Mouse (Mus musculus): Measurements from ENCODE around the gene Limch1. TPM values are rescaled to one million over a fixed set of nuclear protein-coding genes. Genes with fewer than 3 reads are reported as not detected.
A peak's percentile ranks its signal among the peaks of the same experiment; 100 is the strongest.

Limch1 gene
- total RNA-seq, 2 experiments from 2014 or later: 121 to 127 TPM

DNA sequence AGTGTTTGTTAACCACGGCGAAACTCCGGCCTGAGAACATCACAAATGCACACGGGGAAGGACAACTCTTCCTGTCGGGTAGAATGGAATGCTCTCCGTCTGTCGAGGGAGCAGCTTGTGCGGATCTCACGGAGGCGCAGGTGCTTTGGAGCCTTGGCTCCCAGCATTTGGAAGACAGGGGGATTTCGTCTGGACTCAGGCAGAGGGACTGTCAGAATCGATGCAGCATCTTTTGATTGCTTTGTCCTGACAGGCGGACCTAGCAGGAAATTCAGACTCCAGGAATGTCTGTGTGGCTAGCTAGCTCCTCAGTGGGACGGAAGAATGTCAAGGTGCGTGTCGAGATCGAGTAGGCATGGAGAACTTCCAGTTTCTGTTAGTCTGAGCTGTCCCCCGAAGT lies 71.1 kb downstream of the Limch1 start:
- intact Hi-C loops (cut with DNase I): no loop called here
- no peak for DNase-seq (ENCODE audit: extremely low spot score in 1 of 2, low spot score in 2 of 2)
- no peak for TF ChIP-seq CTCF (IDR thresholded peaks at IDR 0.05)
- no peak overlapping the region for H3K4me3 ChIP-seq
- no peak overlapping the region for H3K27ac ChIP-seq

DNA sequence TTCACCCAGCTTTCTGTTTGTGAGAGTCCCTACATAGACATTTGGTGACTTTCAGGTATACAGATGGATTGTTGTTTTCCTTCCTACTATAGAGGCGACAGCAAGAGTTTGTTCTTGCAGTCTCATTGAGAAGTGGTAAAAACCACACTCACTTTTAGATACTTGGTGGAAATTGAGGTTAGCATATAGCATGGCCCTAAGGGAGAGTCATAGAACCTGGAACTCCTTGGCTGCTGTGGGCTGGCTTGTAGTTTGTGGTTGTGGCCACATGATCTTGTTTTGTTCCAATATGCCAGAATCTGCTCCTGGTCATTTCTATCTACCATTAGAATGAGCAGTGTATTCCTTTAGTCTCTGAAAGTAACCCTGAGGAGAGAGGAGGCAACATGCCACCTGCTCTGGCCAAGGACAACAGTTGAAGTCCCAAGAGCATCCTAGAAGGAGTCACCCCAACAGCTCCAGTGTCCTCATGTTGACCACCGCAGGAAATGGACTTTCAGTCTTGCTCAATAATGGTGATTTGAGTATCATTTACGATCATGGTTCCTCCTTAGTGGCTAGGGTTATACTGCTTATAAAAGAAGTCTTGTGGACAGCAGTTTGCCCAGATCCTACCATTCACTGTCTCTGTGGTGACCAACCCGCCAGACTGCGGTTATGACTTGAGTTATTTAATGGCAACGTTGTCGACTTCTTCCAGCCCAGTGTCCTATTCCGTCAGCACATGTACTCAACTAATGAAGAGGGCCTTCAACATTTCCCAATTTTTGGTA lies 71.7 kb downstream of the Limch1 start:
- H3K4me3 ChIP-seq: no peak overlapping the region
- H3K27ac ChIP-seq: no peak overlapping the region
- TF ChIP-seq CTCF (IDR thresholded peaks at IDR 0.05): no peak
- intact Hi-C loops (cut with DNase I): no loop called here
- DNase-seq (ENCODE audit: extremely low spot score in 1 of 2, low spot score in 2 of 2): no peak

- Histone ChIP-seq H3K27ac (no peak overlapping the region), H3K4me3 (no peak overlapping the region)
- no peak for TF ChIP-seq CTCF (IDR thresholded peaks at IDR 0.05)
- DNase-seq (ENCODE audit: extremely low spot score in 1 of 2, low spot score in 2 of 2): no peak
- intact Hi-C loops (cut with DNase I): no loop called here
Measured at GRCm38 (mm10) chr5:66822500-66823205, 77.0 kb downstream of the Limch1 start.

DNA sequence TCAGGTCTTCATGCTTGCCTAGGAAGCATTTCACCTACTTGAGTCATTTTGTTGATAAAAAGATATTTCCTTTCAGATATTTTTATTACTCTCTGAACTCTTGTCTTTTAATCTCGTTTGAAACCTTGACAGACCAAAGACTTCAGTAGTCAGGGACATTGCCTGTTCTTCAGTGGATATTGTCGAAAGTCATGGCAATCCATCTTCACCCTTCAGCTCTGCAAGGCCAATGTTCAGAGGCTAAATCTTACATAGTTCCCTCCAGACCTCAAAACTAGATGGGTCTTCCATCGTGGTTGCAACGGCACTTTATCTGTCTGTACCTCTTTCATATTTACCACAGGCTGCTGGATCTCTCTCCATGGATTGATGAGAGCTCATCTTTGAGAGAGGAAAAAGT lies 80.0 kb downstream of the Limch1 start:
- TF ChIP-seq CTCF (IDR thresholded peaks at IDR 0.05): no peak
- H3K27ac ChIP-seq: no peak overlapping the region
- intact Hi-C loops (cut with DNase I): no loop called here
- H3K4me3 ChIP-seq: no peak overlapping the region
- DNase-seq (ENCODE audit: extremely low spot score in 1 of 2, low spot score in 2 of 2): no peak

DNA sequence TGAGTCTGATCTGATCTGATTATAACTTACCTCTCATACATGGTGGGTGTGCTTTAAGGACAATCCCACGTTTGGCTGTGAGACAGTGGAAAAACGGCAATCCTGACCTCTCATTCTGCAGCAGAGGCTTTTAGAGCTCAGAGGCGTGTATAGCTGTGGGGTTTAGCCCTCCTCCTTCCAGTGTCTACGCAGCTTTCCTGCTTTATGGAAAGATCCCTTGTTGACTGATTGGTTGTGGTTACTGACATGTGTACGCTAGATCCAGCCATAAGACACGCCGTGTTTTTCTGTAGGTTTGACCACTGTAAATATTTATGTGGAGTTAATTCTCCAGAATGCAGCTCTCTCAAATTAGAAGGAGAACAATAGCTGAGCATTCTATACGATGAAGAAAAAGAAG lies 81.2 kb downstream of the Limch1 start:
- H3K4me3 ChIP-seq: no peak overlapping the region
- no peak overlapping the region for H3K27ac ChIP-seq
- no peak for TF ChIP-seq CTCF (IDR thresholded peaks at IDR 0.05)
- no peak for DNase-seq (ENCODE audit: extremely low spot score in 1 of 2, low spot score in 2 of 2)
- intact Hi-C loops (cut with DNase I): no loop called here

- Histone ChIP-seq H3K27ac (no peak overlapping the region), H3K4me3 (no peak overlapping the region)
- no peak for TF ChIP-seq CTCF (IDR thresholded peaks at IDR 0.05)
- intact Hi-C loops (cut with DNase I): no loop called here
- no peak for DNase-seq (ENCODE audit: extremely low spot score in 1 of 2, low spot score in 2 of 2)
Measured at GRCm38 (mm10) chr5:66829505-66829904, 83.9 kb downstream of the Limch1 start.

- H3K4me3 ChIP-seq: no peak overlapping the region
- intact Hi-C loops (cut with DNase I): no loop called here
- no peak for TF ChIP-seq CTCF (IDR thresholded peaks at IDR 0.05)
- no peak for DNase-seq (ENCODE audit: extremely low spot score in 1 of 2, low spot score in 2 of 2)
- H3K27ac ChIP-seq: no peak overlapping the region
Measured at GRCm38 (mm10) chr5:66830206-66830605, 84.6 kb downstream of the Limch1 start.

- no peak for TF ChIP-seq CTCF (IDR thresholded peaks at IDR 0.05)
- no peak overlapping the region for H3K27ac ChIP-seq
- no peak overlapping the region for H3K4me3 ChIP-seq
- DNase-seq (ENCODE audit: extremely low spot score in 1 of 2, low spot score in 2 of 2): no peak
- intact Hi-C loops (cut with DNase I): no loop called here
Measured at GRCm38 (mm10) chr5:66834756-66835155, 89.1 kb downstream of the Limch1 start.

DNA sequence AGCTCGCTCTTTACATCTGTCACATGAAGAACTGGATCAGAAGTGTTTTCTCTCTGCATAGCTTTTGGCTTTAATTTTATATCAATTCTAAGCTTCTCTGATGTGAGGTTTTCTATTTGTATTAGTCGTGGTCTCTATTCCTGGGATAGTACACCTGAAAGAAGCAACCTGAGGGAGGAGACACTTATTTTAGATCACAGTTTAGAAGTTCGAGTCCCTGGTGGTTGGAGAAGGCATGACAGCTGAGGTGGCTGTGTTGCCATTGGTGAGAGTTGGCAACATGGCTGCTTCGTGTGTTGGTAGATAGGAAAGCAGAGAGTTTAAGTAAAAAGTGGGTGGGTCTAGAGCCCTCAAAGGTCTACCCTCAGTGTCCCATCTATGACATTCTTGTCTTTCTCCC lies 91.3 kb downstream of the Limch1 start:
- DNase-seq (ENCODE audit: extremely low spot score in 1 of 2, low spot score in 2 of 2): no peak
- TF ChIP-seq CTCF (IDR thresholded peaks at IDR 0.05): peak; percentile 23
- intact Hi-C loops (cut with DNase I): no loop called here
- Histone ChIP-seq H3K27ac (no peak overlapping the region), H3K4me3 (no peak overlapping the region)

- no peak for TF ChIP-seq CTCF (IDR thresholded peaks at IDR 0.05)
- intact Hi-C loops (cut with DNase I): no loop called here
- no peak overlapping the region for H3K4me3 ChIP-seq
- H3K27ac ChIP-seq: no peak overlapping the region
- DNase-seq (ENCODE audit: extremely low spot score in 1 of 2, low spot score in 2 of 2): no peak
Measured at GRCm38 (mm10) chr5:66841971-66842370, 96.3 kb downstream of the Limch1 start.

DNA sequence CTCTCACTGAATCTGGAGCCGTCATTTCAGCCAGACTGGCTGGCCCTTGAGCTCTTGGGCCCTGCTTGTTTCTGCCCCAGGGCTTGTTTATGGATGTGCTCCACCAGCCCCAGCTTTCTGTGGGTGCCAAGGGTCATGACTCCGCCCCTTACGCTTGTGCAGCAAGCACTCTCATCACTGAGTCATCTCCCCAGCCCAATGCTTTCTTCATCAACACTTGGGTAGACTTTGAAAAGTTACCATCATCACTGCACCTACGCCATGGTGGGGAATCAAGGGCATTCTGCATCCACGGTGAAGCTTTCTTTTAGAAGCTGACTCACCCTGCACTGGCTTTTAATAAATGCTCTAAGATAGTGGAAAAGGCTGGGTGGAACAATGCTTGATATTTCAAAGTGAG lies 97.1 kb downstream of the Limch1 start:
- TF ChIP-seq CTCF (IDR thresholded peaks at IDR 0.05): no peak
- DNase-seq (ENCODE audit: extremely low spot score in 1 of 2, low spot score in 2 of 2): no peak
- H3K4me3 ChIP-seq: no peak overlapping the region
- H3K27ac ChIP-seq: no peak overlapping the region
- intact Hi-C loops (cut with DNase I): no loop called here

DNA sequence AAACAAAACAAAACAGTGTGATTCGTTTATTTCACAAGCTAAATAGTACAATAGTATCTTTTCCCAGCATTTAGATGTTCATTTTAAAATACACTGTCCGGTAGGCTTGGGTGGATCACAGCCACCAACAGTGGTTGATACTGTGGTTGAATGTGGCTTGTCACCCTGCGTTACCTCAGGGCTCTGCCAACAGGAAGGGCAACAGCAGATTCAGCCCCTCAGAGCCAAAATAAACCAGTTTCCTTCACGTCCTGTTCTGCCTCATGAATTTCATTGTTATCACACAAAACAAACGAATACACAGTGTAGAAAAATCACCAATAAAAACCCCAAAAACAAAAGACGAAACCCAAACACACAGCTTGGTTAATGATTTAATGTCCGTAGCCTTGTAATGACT lies 102.5 kb downstream of the Limch1 start:
- intact Hi-C loops (cut with DNase I): no loop called here
- no peak overlapping the region for H3K27ac ChIP-seq
- no peak for DNase-seq (ENCODE audit: extremely low spot score in 1 of 2, low spot score in 2 of 2)
- no peak for TF ChIP-seq CTCF (IDR thresholded peaks at IDR 0.05)
- H3K4me3 ChIP-seq: no peak overlapping the region

- intact Hi-C loops (cut with DNase I): no loop called here
- H3K4me3 ChIP-seq: no peak overlapping the region
- no peak overlapping the region for H3K27ac ChIP-seq
- no peak for TF ChIP-seq CTCF (IDR thresholded peaks at IDR 0.05)
- DNase-seq (ENCODE audit: extremely low spot score in 1 of 2, low spot score in 2 of 2): no peak
Measured at GRCm38 (mm10) chr5:66849148-66849547, 103.5 kb downstream of the Limch1 start.

Measured in left cerebral cortex, adult 2 months (tissue).